ENCODE assay signal across 28 mouse cellular contexts in genomic region chr9:30344866-30345265, GRCm38 (mm10).
"Had no signal": no experiment of that assay in that cellular context is flagged by ENCODE, and none has a peak within 500 bp of the region (broad histone marks: within the 10 kb centered on the region; RNA-seq: fewer than 3 reads in every experiment).

No protein-coding gene starts in this region.

- H3K27me3 ChIP-seq: hindbrain, embryonic 12.5 days; intestine, embryonic 15.5 days; limb, embryonic 12.5 days; liver, embryonic 13.5 days; liver, embryonic 15.5 days had no signal

- H3K9ac ChIP-seq: heart, embryonic 12.5 days; hindbrain, embryonic 12.5 days; hindbrain, embryonic 14.5 days; intestine, embryonic 15.5 days; limb, embryonic 12.5 days; liver, embryonic 13.5 days; liver, embryonic 15.5 days had no signal

- H3K9me3 ChIP-seq: heart, embryonic 10.5 days; heart, embryonic 12.5 days; hindbrain, embryonic 10.5 days; hindbrain, embryonic 12.5 days; intestine, embryonic 15.5 days; limb, embryonic 10.5 days; limb, embryonic 12.5 days; liver, embryonic 13.5 days; liver, embryonic 15.5 days had no signal

- H3K27ac ChIP-seq: gastrocnemius, adult 2 months; heart, embryonic 10.5 days; hindbrain, embryonic 10.5 days; hindbrain, embryonic 12.5 days; hindbrain, embryonic 14.5 days; intestine, embryonic 15.5 days; layer of hippocampus, adult 2 months; left cerebral cortex, adult 2 months; limb, embryonic 10.5 days; limb, embryonic 12.5 days; liver, embryonic 13.5 days; liver, embryonic 15.5 days had no signal

- H3K36me3 ChIP-seq: heart, embryonic 10.5 days; heart, embryonic 12.5 days; hindbrain, embryonic 10.5 days; hindbrain, embryonic 12.5 days; intestine, embryonic 15.5 days; limb, embryonic 10.5 days; limb, embryonic 12.5 days; liver, embryonic 13.5 days; liver, embryonic 15.5 days had no signal

- ATAC-seq: hindbrain, embryonic 16.5 days; inflammation-experienced regulatory T-cells, adult 6 months; intestine, embryonic 15.5 days; intestine, postnatal 0 days had no signal

- H3K4me2 ChIP-seq: heart, embryonic 12.5 days; hindbrain, embryonic 12.5 days; hindbrain, embryonic 14.5 days; intestine, embryonic 15.5 days; limb, embryonic 12.5 days; liver, embryonic 11.5 days; liver, embryonic 13.5 days; liver, embryonic 15.5 days had no signal

- H3K4me1 ChIP-seq: heart, embryonic 10.5 days; heart, embryonic 12.5 days; hindbrain, embryonic 10.5 days; hindbrain, embryonic 12.5 days; intestine, embryonic 15.5 days; limb, embryonic 12.5 days; liver, embryonic 13.5 days; liver, embryonic 15.5 days had no signal

- DNase-seq: gastrocnemius, adult 2 months; gastrocnemius, postnatal 10 days; gastrocnemius, postnatal 25 days; heart, adult 18-20 months; heart, postnatal 10 days; heart, postnatal 4 days; kidney, adult 18-20 months; kidney, adult 8-10 months; kidney, postnatal 10 days; kidney, postnatal 25 days; kidney, postnatal 4 days; liver; liver, embryonic 13.5 days had no signal

- H3K4me3 ChIP-seq: gastrocnemius, adult 2 months; heart, embryonic 10.5 days; heart, embryonic 12.5 days; hindbrain, embryonic 10.5 days; hindbrain, embryonic 12.5 days; intestine, embryonic 15.5 days; layer of hippocampus, adult 2 months; left cerebral cortex, adult 2 months; limb, embryonic 10.5 days; limb, embryonic 12.5 days; liver, embryonic 13.5 days; liver, embryonic 15.5 days had no signal
